Mouse (Mus musculus) cortical plate, adult 2 months (tissue): ENCODE measurements around the gene Vwa8.

Source experiments
- CTCF ChIP-seq: fragments of 200-500 bp; IDR thresholded peaks from 2 replicates; pipeline ENCODE4 v1.5.1; 2011; ENCODE audit warnings: mild to moderate bottlenecking, control low read depth, low read length; ENCODE audit not compliant: insufficient read depth; ENCODE audit errors: extremely low read depth
- POLR2A ChIP-seq: fragments of 200-500 bp; IDR thresholded peaks from 2 replicates; pipeline ENCODE4 v1.6.1; 2011; ENCODE audit warnings: mild to moderate bottlenecking, low read length, control low read depth; ENCODE audit not compliant: insufficient read depth; ENCODE audit errors: extremely low read depth

DNA sequence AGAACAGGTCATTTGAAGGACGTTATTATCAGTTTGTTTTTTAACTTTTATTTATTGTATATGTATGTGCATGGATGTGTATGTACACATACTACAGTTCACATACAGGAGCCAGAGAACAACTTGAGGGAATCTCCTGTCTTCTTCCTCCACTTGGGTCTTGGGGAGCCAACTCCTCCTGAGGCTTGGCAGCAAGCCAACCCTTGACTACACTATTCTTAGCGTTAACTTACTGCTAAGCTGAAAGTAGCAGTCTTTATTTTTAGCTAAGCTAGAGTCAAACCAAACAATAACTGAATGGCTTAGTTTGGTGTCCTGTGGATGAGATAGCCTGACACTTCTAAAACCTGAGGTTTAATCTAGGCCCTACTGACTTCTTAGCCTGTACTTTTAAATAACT is 135.4 kb downstream of the Vwa8 start:
- TF ChIP-seq POLR2A (no peak), CTCF (no peak)
